Mouse (Mus musculus): Measurements from ENCODE around the gene Fam19a1. TPM values are rescaled to one million over a fixed set of nuclear protein-coding genes. Genes with fewer than 3 reads are reported as not detected.

Fam19a1 gene
- polyA plus RNA-seq, 1 experiment = not detected

GRCm38 (mm10) chr6:96587427-96587826, 474.5 kb downstream of the Fam19a1 start:
- no peak for TF ChIP-seq CTCF (IDR thresholded peaks at IDR 0.05; ENCODE audit: control insufficient read depth, insufficient read depth, low read length)
- no peak for TF ChIP-seq POLR2A (IDR thresholded peaks at IDR 0.05; ENCODE audit: borderline replicate concordance, control insufficient read depth, low read depth, low read length)
- H3K4me1 ChIP-seq (ENCODE audit: control insufficient read depth, insufficient read depth, low read length) = no peaks in the 10 kb centered on the region
- no peak overlapping the region for H3K4me3 ChIP-seq (replicated peaks; ENCODE audit: control insufficient read depth, low read depth, low read length)
- 84% methylated on average over 4 of the region's 4 CpGs for WGBS
- H3K27ac ChIP-seq (ENCODE audit: control insufficient read depth, insufficient read depth, low read depth, low read length, poor library complexity) = no peak overlapping the region

DNA sequence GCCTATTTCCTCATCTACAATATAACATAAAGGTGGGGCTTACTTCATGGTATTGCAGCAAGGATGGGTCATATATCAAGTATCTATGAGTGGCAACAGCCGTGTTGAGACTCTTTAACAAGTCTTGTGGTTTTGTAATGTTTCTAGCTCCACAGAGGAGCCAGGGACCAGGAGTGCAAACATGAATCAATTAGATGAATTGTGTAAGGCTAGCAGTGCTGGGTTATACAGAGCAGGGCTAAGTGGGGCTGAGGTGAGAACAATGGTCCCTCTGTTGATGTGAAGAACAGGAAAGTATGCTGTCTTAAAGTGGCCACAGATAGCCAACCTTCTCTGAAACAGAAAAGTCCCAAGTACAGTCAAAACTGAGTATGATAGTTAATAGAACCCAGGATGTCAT, 480.1 kb downstream of the Fam19a1 start:
- no peaks in the 10 kb centered on the region for H3K4me1 ChIP-seq (ENCODE audit: control insufficient read depth, insufficient read depth, low read length)
- no peak for TF ChIP-seq CTCF (IDR thresholded peaks at IDR 0.05; ENCODE audit: control insufficient read depth, insufficient read depth, low read length)
- no peak for TF ChIP-seq POLR2A (IDR thresholded peaks at IDR 0.05; ENCODE audit: borderline replicate concordance, control insufficient read depth, low read depth, low read length)
- 48% methylated on average over 1 of the region's 1 CpGs for WGBS
- no peak overlapping the region for H3K27ac ChIP-seq (ENCODE audit: control insufficient read depth, insufficient read depth, low read depth, low read length, poor library complexity)
- no peak overlapping the region for H3K4me3 ChIP-seq (replicated peaks; ENCODE audit: control insufficient read depth, low read depth, low read length)

DNA sequence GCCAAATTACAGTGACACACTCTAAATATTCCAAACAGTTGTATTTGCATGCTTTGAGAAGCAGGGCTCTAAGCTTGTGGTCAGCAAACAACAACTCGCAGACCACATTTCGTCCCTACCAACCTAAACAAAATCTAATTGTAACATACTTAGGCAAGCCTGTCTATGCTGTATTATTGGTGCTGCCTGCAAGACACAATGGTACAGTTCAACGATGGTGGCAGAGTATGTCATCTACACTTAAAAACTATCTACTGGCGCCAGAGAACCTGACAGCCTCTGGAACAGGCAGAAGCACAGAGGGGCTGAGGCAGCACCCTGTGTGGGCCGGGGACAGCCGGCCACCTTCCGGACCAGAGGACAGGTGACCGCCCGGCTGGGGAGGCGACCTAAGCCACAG, 482.2 kb downstream of the Fam19a1 start:
- no peak for TF ChIP-seq CTCF (IDR thresholded peaks at IDR 0.05; ENCODE audit: control insufficient read depth, insufficient read depth, low read length)
- no peak for TF ChIP-seq POLR2A (IDR thresholded peaks at IDR 0.05; ENCODE audit: borderline replicate concordance, control insufficient read depth, low read depth, low read length)
- 91% methylated on average over 10 of the region's 10 CpGs for WGBS
- no peaks in the 10 kb centered on the region for H3K4me1 ChIP-seq (ENCODE audit: control insufficient read depth, insufficient read depth, low read length)
- no peak overlapping the region for H3K4me3 ChIP-seq (replicated peaks; ENCODE audit: control insufficient read depth, low read depth, low read length)
- no peak overlapping the region for H3K27ac ChIP-seq (ENCODE audit: control insufficient read depth, insufficient read depth, low read depth, low read length, poor library complexity)

DNA sequence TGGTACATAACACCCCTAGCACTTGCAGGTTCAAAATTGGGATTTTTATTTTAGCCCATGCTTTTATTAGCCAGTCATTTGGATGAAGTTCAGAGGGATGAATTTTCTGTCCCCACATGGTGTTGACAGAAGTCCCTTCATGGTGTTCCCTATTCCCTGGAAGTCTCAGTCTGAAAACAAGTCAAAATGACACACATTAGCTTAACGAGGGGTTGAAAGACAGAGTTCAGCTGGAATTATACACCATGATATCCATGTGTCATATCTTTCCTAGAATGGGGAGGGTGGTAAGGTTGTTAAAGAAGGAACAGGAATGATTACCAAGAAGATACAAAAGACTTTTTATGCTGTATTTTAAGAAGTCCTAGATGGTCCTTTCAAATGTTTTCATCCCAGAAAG, 511.2 kb downstream of the Fam19a1 start:
- WGBS = 67% methylated on average over 1 of the region's 1 CpGs
- H3K4me1 ChIP-seq (ENCODE audit: control insufficient read depth, insufficient read depth, low read length) = no peaks in the 10 kb centered on the region
- TF ChIP-seq POLR2A (IDR thresholded peaks at IDR 0.05; ENCODE audit: borderline replicate concordance, control insufficient read depth, low read depth, low read length) = no peak
- no peak for TF ChIP-seq CTCF (IDR thresholded peaks at IDR 0.05; ENCODE audit: control insufficient read depth, insufficient read depth, low read length)
- H3K4me3 ChIP-seq (replicated peaks; ENCODE audit: control insufficient read depth, low read depth, low read length) = no peak overlapping the region
- H3K27ac ChIP-seq (ENCODE audit: control insufficient read depth, insufficient read depth, low read depth, low read length, poor library complexity) = no peak overlapping the region

GRCm38 (mm10) chr6:96631518-96631917, 518.6 kb downstream of the Fam19a1 start:
- WGBS = 83% methylated on average over 6 of the region's 6 CpGs
- TF ChIP-seq CTCF (IDR thresholded peaks at IDR 0.05; ENCODE audit: control insufficient read depth, insufficient read depth, low read length) (no peak), POLR2A (IDR thresholded peaks at IDR 0.05; ENCODE audit: borderline replicate concordance, control insufficient read depth, low read depth, low read length) (no peak)
- Histone ChIP-seq H3K27ac (ENCODE audit: control insufficient read depth, insufficient read depth, low read depth, low read length, poor library complexity) (no peak overlapping the region), H3K4me3 (replicated peaks; ENCODE audit: control insufficient read depth, low read depth, low read length) (no peak overlapping the region), H3K4me1 (ENCODE audit: control insufficient read depth, insufficient read depth, low read length) (no peaks in the 10 kb centered on the region)

- TF ChIP-seq CTCF (IDR thresholded peaks at IDR 0.05; ENCODE audit: control insufficient read depth, insufficient read depth, low read length) = no peak
- no peak for TF ChIP-seq POLR2A (IDR thresholded peaks at IDR 0.05; ENCODE audit: borderline replicate concordance, control insufficient read depth, low read depth, low read length)
- H3K27ac ChIP-seq (ENCODE audit: control insufficient read depth, insufficient read depth, low read depth, low read length, poor library complexity) = no peak overlapping the region
- no peaks in the 10 kb centered on the region for H3K4me1 ChIP-seq (ENCODE audit: control insufficient read depth, insufficient read depth, low read length)
- no peak overlapping the region for H3K4me3 ChIP-seq (replicated peaks; ENCODE audit: control insufficient read depth, low read depth, low read length)
- 68% methylated on average over 3 of the region's 3 CpGs for WGBS
These were observed 519.3 kb downstream of the Fam19a1 start for GRCm38 (mm10) chr6:96632243-96632642.

GRCm38 (mm10) chr6:96635663-96636062, 522.7 kb downstream of the Fam19a1 start:
- Histone ChIP-seq H3K27ac (ENCODE audit: control insufficient read depth, insufficient read depth, low read depth, low read length, poor library complexity) (no peak overlapping the region), H3K4me1 (ENCODE audit: control insufficient read depth, insufficient read depth, low read length) (no peaks in the 10 kb centered on the region), H3K4me3 (replicated peaks; ENCODE audit: control insufficient read depth, low read depth, low read length) (no peak overlapping the region)
- TF ChIP-seq CTCF (IDR thresholded peaks at IDR 0.05; ENCODE audit: control insufficient read depth, insufficient read depth, low read length) = no peak
- no peak for TF ChIP-seq POLR2A (IDR thresholded peaks at IDR 0.05; ENCODE audit: borderline replicate concordance, control insufficient read depth, low read depth, low read length)
- WGBS = 60% methylated on average over 2 of the region's 2 CpGs

GRCm38 (mm10) chr6:96648742-96649141, 535.8 kb downstream of the Fam19a1 start:
- Histone ChIP-seq H3K27ac (ENCODE audit: control insufficient read depth, insufficient read depth, low read depth, low read length, poor library complexity) (no peak overlapping the region), H3K4me1 (ENCODE audit: control insufficient read depth, insufficient read depth, low read length) (no peaks in the 10 kb centered on the region), H3K4me3 (replicated peaks; ENCODE audit: control insufficient read depth, low read depth, low read length) (no peak overlapping the region)
- WGBS = 74% methylated on average over 2 of the region's 2 CpGs
- TF ChIP-seq POLR2A (IDR thresholded peaks at IDR 0.05; ENCODE audit: borderline replicate concordance, control insufficient read depth, low read depth, low read length) (no peak), CTCF (IDR thresholded peaks at IDR 0.05; ENCODE audit: control insufficient read depth, insufficient read depth, low read length) (no peak)

- Histone ChIP-seq H3K27ac (ENCODE audit: control insufficient read depth, insufficient read depth, low read depth, low read length, poor library complexity) (no peak overlapping the region), H3K4me3 (replicated peaks; ENCODE audit: control insufficient read depth, low read depth, low read length) (no peak overlapping the region), H3K4me1 (ENCODE audit: control insufficient read depth, insufficient read depth, low read length) (no peaks in the 10 kb centered on the region)
- no peak for TF ChIP-seq CTCF (IDR thresholded peaks at IDR 0.05; ENCODE audit: control insufficient read depth, insufficient read depth, low read length)
- no peak for TF ChIP-seq POLR2A (IDR thresholded peaks at IDR 0.05; ENCODE audit: borderline replicate concordance, control insufficient read depth, low read depth, low read length)
- WGBS = 82% methylated on average over 5 of the region's 5 CpGs
These were observed 536.3 kb downstream of the Fam19a1 start for GRCm38 (mm10) chr6:96649267-96649666.

Data from bone marrow, adult 2 months (tissue).